Mouse (Mus musculus) limb, embryonic 15.5 days (tissue): ENCODE measurements around the gene Acap2. TPM values are rescaled to one million over a fixed set of nuclear protein-coding genes. Genes with fewer than 3 reads are reported as not detected.
A peak's percentile ranks its signal among the peaks of the same experiment; 100 is the strongest.

Experiments used
- ATAC-seq: fragments of 200-750 bp; cut with Nextera tagmentation; 2 replicates; pipeline ENCODE4 v1.8.0; 2017; ENCODE audit warnings: low read depth, moderate TSS enrichment; ENCODE audit not compliant: insufficient number of reproducible peaks, low FRiP score, low TSS enrichment
- H3K27ac ChIP-seq: fragments of 300-500 bp; sonication (generic); 2 replicates; pipeline ENCODE4 v1.5.1; 2015; ENCODE audit warnings: moderate library complexity, mild to moderate bottlenecking, inconsistent platforms
- H3K27me3 ChIP-seq: fragments of 300-500 bp; sonication (generic); 2 replicates; pipeline ENCODE4 v1.6.1; 2015; ENCODE audit warnings: inconsistent platforms
- H3K36me3 ChIP-seq: fragments of 300-500 bp; sonication (generic); 2 replicates; pipeline ENCODE4 v1.6.1; 2015; ENCODE audit warnings: inconsistent platforms
- H3K4me1 ChIP-seq: fragments of 300-500 bp; sonication (generic); 2 replicates; pipeline ENCODE4 v1.6.1; 2015; ENCODE audit warnings: inconsistent platforms
- H3K4me2 ChIP-seq: fragments of 300-500 bp; sonication (generic); 2 replicates; pipeline ENCODE4 v1.6.1; 2015; ENCODE audit warnings: mild to moderate bottlenecking, inconsistent platforms
- H3K4me3 ChIP-seq: fragments of 300-500 bp; sonication (generic); 2 replicates; pipeline ENCODE4 v1.5.1; 2015; ENCODE audit warnings: mild to moderate bottlenecking, inconsistent platforms
- H3K9ac ChIP-seq: fragments of 300-500 bp; sonication (generic); 2 replicates; pipeline ENCODE4 v1.6.1; 2015; ENCODE audit warnings: inconsistent platforms
- H3K9me3 ChIP-seq: fragments of 300-500 bp; sonication (generic); 2 replicates; pipeline ENCODE4 v1.6.1; 2016; ENCODE audit warnings: inconsistent platforms
- WGBS: fragments of 180-500 bp; shearing (Covaris S2); methylation state at CpG from one replicate; pipeline ENCODE4 v1.1.7; 2015; 5-methylcytosine and 5-hydroxymethylcytosine counted together
- polyA plus RNA-seq: library from polyadenylated mRNA; unstranded; fragments of >200 nt; fragmentation: Nextera tagmentation; extraction: Ambion mirVana; gene quantifications from 2 replicates; pipeline ENCODE4 v1.2.1, GENCODE M21; 2015

Acap2 gene
- 24.8 and 26.5 TPM in 2 replicates for polyA plus RNA-seq

- Histone ChIP-seq H3K27me3 (no peaks in the 10 kb centered on the region), H3K27ac (peak within 1 kb of the TSS; percentile 95), H3K4me3 (peak within 1 kb of the TSS; percentile 82), H3K36me3 (no peaks in the 10 kb centered on the region), H3K9me3 (no peaks in the 10 kb centered on the region), H3K4me2 (peak within 1 kb of the TSS; percentile 70), H3K9ac (peak within 1 kb of the TSS; percentile 81), H3K4me1 (peaks cover 9% of the 10 kb centered on the region)
- peak; percentile 99 for ATAC-seq
- under 1% methylated on average over 73 of the region's 73 CpGs for WGBS
These were observed at the start of gene Acap2 for GRCm38 (mm10) chr16:31200790-31201567. Gene Acap2 (minus strand): TSS chr16:31201245.

- Histone ChIP-seq H3K36me3 (peaks cover 15% of the 10 kb centered on the region), H3K27me3 (no peaks in the 10 kb centered on the region)
These were observed 48.4 kb upstream of the Acap2 start for GRCm38 (mm10) chr16:31249401-31249800.

GRCm38 (mm10) chr16:31248717-31249116 is 47.7 kb upstream of the Acap2 start:
- no peak for ATAC-seq
- 90% methylated on average over 13 of the region's 13 CpGs for WGBS
- Histone ChIP-seq H3K9ac (no peak overlapping the region), H3K36me3 (peaks cover 15% of the 10 kb centered on the region), H3K9me3 (no peaks in the 10 kb centered on the region), H3K27me3 (no peaks in the 10 kb centered on the region), H3K27ac (no peak overlapping the region), H3K4me1 (no peaks in the 10 kb centered on the region), H3K4me3 (no peak overlapping the region), H3K4me2 (no peak overlapping the region)

More at GRCm38 (mm10) chr16:31249401-31249800, 48.4 kb upstream of the Acap2 start:
- no peaks in the 10 kb centered on the region for H3K9me3 ChIP-seq
- H3K4me2 ChIP-seq, result no peak overlapping the region
- 80% methylated on average over 3 of the region's 3 CpGs for WGBS
- no peak overlapping the region for H3K4me3 ChIP-seq
- no peak for ATAC-seq
- no peaks in the 10 kb centered on the region for H3K4me1 ChIP-seq
- H3K9ac ChIP-seq, result no peak overlapping the region
- H3K27ac ChIP-seq, result no peak overlapping the region

- no peak for ATAC-seq
- no peak overlapping the region for H3K4me2 ChIP-seq
- H3K27ac ChIP-seq, result no peak overlapping the region
- no peak overlapping the region for H3K4me3 ChIP-seq
- H3K36me3 ChIP-seq, result peaks cover 9% of the 10 kb centered on the region
- 67% methylated on average over 7 of the region's 7 CpGs for WGBS
- no peaks in the 10 kb centered on the region for H3K27me3 ChIP-seq
- no peak overlapping the region for H3K9ac ChIP-seq
- H3K4me1 ChIP-seq, result no peaks in the 10 kb centered on the region
- H3K9me3 ChIP-seq, result no peaks in the 10 kb centered on the region
These were observed 46.4 kb upstream of the Acap2 start for GRCm38 (mm10) chr16:31247442-31247841.

- no peaks in the 10 kb centered on the region for H3K4me1 ChIP-seq
- no peaks in the 10 kb centered on the region for H3K27me3 ChIP-seq
- no peak overlapping the region for H3K9ac ChIP-seq
- no peaks in the 10 kb centered on the region for H3K36me3 ChIP-seq
- ATAC-seq, result no peak
- 77% methylated on average over 3 of the region's 3 CpGs for WGBS
- no peak overlapping the region for H3K4me3 ChIP-seq
- H3K9me3 ChIP-seq, result no peaks in the 10 kb centered on the region
- H3K27ac ChIP-seq, result no peak overlapping the region
- H3K4me2 ChIP-seq, result no peak overlapping the region
These were observed 43.0 kb upstream of the Acap2 start for GRCm38 (mm10) chr16:31244053-31244452.

GRCm38 (mm10) chr16:31241433-31241832 is 40.4 kb upstream of the Acap2 start:
- H3K4me2 ChIP-seq, result no peak overlapping the region
- no peaks in the 10 kb centered on the region for H3K9me3 ChIP-seq
- 77% methylated on average over 9 of the region's 9 CpGs for WGBS
- H3K27me3 ChIP-seq, result no peaks in the 10 kb centered on the region
- no peaks in the 10 kb centered on the region for H3K36me3 ChIP-seq
- no peaks in the 10 kb centered on the region for H3K4me1 ChIP-seq
- H3K4me3 ChIP-seq, result no peak overlapping the region
- no peak overlapping the region for H3K27ac ChIP-seq
- no peak overlapping the region for H3K9ac ChIP-seq
- ATAC-seq, result no peak

GRCm38 (mm10) chr16:31240569-31240968 is 39.5 kb upstream of the Acap2 start:
- H3K27ac ChIP-seq, result no peak overlapping the region
- peaks cover 4% of the 10 kb centered on the region; the same call in 1 of the 2 replicates for H3K4me1 ChIP-seq
- WGBS, result 93% methylated on average over 8 of the region's 8 CpGs
- no peak for ATAC-seq
- H3K36me3 ChIP-seq, result no peaks in the 10 kb centered on the region
- H3K9me3 ChIP-seq, result no peaks in the 10 kb centered on the region
- no peak overlapping the region for H3K4me2 ChIP-seq
- no peak overlapping the region for H3K4me3 ChIP-seq
- H3K27me3 ChIP-seq, result no peaks in the 10 kb centered on the region
- H3K9ac ChIP-seq, result no peak overlapping the region

GRCm38 (mm10) chr16:31238281-31238680 is 37.2 kb upstream of the Acap2 start:
- ATAC-seq, result no peak
- no peak overlapping the region for H3K4me2 ChIP-seq

GRCm38 (mm10) chr16:31235457-31236310 is 34.6 kb upstream of the Acap2 start:
- 21% methylated on average over 18 of the region's 18 CpGs for WGBS
- Histone ChIP-seq H3K27me3 (no peaks in the 10 kb centered on the region; the same call in 1 of the 2 replicates), H3K4me3 (no peak overlapping the region)

More at GRCm38 (mm10) chr16:31238281-31238680, 37.2 kb upstream of the Acap2 start:
- no peak overlapping the region for H3K4me3 ChIP-seq
- no peaks in the 10 kb centered on the region for H3K9me3 ChIP-seq
- WGBS, result 75% methylated on average over 5 of the region's 5 CpGs
- H3K4me1 ChIP-seq, result peaks cover 19% of the 10 kb centered on the region
- no peak overlapping the region for H3K27ac ChIP-seq
- no peaks in the 10 kb centered on the region for H3K27me3 ChIP-seq
- H3K9ac ChIP-seq, result no peak overlapping the region
- H3K36me3 ChIP-seq, result no peaks in the 10 kb centered on the region

GRCm38 (mm10) chr16:31234808-31235456 is 33.9 kb upstream of the Acap2 start:
- no peaks in the 10 kb centered on the region; the same call in 1 of the 2 replicates for H3K27me3 ChIP-seq
- H3K27ac ChIP-seq, result no peak overlapping the region
- no peaks in the 10 kb centered on the region for H3K36me3 ChIP-seq
- no peak for ATAC-seq
- H3K9me3 ChIP-seq, result no peaks in the 10 kb centered on the region
- H3K4me2 ChIP-seq, result no peak overlapping the region
- no peak overlapping the region for H3K4me3 ChIP-seq
- 72% methylated on average over 12 of the region's 12 CpGs for WGBS
- H3K4me1 ChIP-seq, result peaks cover 23% of the 10 kb centered on the region
- no peak overlapping the region for H3K9ac ChIP-seq

More at GRCm38 (mm10) chr16:31235457-31236310, 34.6 kb upstream of the Acap2 start:
- Histone ChIP-seq H3K4me1 (peaks cover 23% of the 10 kb centered on the region), H3K9me3 (no peaks in the 10 kb centered on the region), H3K4me2 (peak overlapping the region; percentile 17; the same call in 1 of the 2 replicates), H3K9ac (0 out of 2 replicates have a peak overlapping the region, but pooled peaks have one; percentile 10), H3K36me3 (no peaks in the 10 kb centered on the region), H3K27ac (no peak overlapping the region)
- ATAC-seq, result no peak

- H3K4me3 ChIP-seq, result peak overlapping the region; percentile 29; the same call in 1 of the 2 replicates
- no peaks in the 10 kb centered on the region; the same call in 1 of the 2 replicates for H3K27me3 ChIP-seq
- 27% methylated on average over 3 of the region's 3 CpGs for WGBS
- no peak overlapping the region for H3K27ac ChIP-seq
- peaks cover 23% of the 10 kb centered on the region for H3K4me1 ChIP-seq
- H3K9ac ChIP-seq, result no peak overlapping the region
- H3K4me2 ChIP-seq, result peak overlapping the region; percentile 47
- no peak for ATAC-seq
- H3K36me3 ChIP-seq, result no peaks in the 10 kb centered on the region
- no peaks in the 10 kb centered on the region for H3K9me3 ChIP-seq
These were observed 33.3 kb upstream of the Acap2 start for GRCm38 (mm10) chr16:31234356-31234755.
